Mouse (Mus musculus): ENCODE measurements around the gene Tspo2.

Gene Tspo2

DNA sequence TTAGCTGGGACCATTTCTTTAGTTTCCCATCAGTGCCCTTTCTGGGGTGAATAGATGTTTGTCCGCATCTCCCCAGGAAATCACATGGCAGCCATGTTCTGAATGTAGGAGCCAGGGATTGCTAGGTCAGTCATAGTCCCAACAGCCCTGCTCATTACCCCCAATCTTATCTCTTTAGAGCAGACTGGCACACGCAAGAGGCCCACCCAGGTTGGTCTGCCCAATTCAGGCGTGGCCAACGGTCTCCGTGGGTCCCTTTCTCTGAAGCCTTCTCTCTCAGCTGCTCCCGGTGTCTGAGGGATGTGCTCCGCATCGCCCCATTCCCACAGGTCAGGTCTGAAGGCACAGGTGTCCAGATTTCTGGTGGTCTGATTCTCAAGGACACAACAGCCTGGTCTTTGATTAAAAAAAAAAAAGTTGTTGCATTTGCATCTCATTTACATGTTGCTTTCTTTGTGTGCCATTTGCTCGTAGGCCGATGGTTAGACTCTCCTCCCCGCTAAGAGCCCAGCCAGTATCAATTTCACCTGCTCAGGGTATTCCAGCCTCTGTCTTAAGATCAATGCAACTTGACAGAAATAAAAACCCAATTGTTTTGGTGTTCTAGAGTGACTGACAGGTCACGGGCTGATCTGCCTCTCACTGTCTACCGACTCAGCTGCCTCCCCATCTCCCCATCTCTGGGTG lies 513 bp downstream of the Tspo2 start:
- in situ Hi-C loops (cut with MboI, MseI), result no loop called here

DNA sequence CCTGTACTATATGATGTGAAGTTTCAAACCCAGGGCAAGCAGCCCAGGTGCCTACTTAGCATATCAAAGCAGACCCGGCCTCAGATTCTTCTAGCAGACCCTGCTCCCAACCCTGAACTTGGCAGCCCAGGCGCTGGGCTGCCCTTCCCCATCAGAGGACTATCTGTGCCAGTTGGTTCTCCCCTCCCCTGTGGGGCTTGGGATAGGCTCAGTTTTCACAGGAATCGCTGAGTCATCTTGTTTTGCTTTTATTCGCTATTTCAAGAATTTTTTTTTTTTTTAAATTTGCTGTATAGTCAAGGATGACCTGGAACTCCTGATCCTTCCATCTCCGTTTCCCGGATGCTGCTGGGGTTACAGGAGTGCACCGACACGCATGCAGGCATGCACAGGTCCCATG lies 3.6 kb downstream of the Tspo2 start:
- in situ Hi-C loops (cut with MboI, MseI), result no loop called here

DNA sequence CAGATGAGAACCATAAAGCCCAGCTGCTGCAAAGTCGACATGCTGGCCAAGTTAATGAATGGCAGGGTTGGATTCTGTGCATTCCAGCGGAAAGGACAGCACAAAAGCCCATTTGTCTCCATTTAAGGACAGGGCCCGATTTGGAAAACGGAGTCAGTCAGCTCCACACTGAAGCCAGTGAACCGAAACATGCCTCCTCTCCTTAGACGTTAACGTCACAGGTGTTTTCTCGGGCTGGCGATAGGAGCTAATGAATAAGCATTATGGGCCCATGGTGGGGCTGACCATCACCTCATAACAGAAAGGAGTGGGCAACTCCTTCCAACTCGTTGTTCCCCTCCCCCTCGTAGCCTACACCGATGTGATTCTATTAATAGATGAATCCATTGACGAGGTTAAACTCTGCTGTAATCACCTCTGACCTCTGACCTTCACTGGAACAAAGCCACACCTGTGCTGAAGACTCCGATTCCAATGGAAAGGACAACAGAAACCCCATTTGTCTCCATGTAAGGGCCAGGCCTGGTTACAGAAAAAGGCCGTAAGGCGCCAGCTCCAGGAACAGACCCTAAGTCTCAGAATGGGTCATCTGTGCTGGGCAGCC lies 7.7 kb downstream of the Tspo2 start:
- in situ Hi-C loops (cut with MboI, MseI), result no loop called here

DNA sequence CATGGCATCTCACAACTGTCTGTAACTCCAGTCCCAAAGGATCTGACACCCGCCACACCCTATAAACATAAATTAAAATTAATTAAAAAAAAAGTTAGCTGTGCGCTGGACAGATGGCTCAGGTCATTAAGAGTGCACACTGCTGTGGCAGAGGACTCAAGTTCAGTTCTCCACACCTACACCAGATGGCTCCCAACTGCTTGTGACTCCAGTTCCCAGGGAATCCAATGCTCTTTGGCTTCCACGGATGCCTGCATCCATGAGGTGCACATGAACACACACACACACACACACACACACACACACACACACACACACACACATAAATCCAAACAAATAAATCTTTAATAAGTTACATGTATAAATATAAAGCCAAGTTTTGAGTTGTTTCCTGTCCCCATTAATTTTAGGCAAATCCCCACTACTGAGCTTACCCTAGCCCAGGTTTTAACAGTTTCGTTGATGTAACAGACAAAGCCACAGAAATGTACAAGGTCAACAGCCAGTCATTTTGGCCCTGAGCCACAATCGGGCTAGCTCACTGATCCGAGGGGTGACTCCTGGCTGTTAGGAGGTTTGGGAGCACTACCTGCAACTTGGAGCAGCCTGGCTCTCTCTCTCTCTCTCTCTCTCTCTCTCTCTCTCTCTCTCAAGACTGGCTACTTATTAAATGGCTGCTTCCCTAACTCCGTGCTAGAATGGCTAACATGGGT lies 8.4 kb downstream of the Tspo2 start:
- in situ Hi-C loops (cut with MboI, MseI), result no loop called here

DNA sequence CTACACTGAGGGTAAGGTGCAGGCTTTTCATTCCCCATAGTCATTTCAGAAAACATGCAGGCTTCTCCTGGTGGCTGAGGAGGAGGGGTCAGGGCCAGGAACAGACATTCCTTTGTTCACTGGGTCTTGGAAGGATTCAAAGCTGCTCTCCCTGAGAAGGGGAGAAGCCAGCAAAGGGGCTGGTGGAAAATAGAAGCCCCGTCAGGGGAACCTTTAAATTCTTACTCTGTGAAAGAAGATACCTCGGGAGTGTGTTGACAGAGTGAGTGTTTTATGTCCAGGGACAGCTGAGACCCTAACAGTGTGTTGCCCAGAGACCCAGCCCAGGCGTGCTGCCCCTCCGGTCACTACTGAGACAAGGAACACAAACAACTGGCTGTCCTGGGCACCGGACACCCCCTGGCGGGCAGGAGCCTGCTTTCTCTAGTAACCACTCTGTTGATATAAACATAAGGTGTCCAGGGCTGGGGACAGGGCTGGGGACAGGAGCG lies 13.9 kb downstream of the Tspo2 start:
- in situ Hi-C loops (cut with MboI, MseI), result no loop called here

DNA sequence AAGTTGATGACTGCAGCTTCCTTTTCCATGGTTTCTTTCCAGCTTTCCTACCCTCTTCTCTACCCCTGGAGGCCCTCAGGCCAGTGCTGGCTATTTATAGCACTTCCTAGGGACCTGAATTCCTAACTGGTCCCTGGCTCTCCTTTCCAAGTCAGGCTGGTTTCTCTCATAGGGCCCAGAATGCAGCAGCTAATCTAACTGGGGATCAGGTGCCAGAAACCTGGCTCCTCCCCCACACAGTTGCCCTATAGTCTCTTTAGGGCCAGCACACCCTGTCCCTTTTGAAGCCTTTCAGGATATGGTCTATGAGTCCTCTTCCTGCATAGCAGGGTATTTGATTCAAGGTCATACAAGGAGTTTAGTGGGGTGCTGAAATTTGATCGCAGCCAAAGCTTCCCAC lies 14.8 kb downstream of the Tspo2 start:
- in situ Hi-C loops (cut with MboI, MseI), result no loop called here

DNA sequence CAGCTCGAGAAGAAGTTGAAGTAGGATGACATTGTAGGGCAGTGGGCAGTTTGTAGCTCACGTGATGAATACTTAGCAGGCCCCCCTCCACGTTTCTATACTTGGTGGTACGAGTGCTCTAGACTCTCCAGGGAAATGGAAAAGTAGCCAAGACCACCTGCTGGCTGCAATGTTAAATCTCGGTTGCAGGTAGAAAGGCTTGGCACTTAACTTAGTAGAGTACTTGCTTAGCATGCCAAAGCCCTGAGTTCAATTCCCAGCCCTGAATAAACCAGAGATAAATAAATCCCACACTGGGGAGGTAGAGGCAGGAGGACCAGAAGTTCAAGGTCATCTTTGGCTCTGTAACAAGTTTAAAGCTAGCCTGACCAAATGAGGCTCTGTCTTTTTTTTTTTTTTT lies 16.8 kb downstream of the Tspo2 start:
- in situ Hi-C loops (cut with MboI, MseI), result no loop called here

DNA sequence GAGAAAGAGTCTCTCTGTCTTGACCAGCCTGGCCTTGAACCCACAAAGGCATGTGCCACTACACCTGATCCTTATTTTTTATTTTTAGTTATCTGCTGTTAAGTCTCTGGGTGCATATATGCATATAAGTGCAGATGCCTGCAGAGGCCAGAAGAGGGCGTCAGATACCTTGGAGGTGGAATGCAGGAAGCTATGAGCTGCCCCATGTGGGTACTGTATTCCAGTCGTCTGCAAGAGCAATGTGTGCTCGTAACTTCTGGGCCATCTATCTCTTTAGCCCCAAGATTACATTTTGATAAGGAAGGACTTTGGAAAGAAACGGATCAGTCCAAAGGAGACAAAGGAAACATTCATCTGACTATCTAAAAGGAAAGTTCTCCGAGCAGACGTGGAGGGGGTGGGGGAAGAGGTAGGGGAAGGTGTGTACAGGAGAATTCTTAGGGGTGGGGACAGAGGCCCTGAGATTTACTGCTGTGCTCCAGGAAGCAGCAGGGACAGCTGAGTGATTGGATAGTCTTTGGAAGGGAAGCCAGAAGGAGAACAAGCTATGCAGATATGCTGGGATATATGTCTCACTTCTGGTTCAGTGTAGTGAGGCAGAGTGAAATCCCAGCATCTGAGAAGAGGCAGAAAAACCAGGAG lies 17.5 kb downstream of the Tspo2 start:
- in situ Hi-C loops (cut with MboI, MseI), result no loop called here

DNA sequence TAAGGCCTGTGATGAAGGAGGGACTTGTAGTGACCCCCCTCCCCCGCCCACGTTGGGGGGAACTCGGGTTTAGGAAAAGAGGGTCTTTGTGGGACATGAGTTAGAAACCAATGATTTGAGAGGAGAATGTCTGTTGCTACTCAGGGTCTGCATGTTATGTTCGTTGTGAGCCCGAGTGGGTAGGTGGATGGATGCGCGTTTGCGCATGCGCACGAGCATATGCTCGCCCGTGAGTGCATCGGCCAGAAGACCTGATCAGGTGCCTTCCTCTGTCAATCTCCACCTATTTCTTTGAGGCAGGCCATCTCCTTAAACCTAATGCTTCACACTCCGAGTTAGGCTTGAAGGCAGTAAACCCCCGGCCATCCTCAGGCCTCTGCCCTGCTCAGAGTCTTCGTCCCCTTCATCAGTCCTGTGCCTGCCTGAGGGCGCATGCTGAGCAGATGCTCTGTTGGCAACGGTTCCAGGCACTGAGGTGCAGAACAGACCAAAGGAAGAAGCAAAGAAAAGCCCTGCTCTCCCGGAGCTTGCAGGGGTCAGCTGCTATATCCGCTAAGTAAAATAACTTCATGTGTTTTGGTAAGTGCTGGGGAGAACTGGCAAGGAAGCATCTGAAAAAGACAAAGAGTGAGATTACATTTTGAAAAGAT lies 18.2 kb downstream of the Tspo2 start:
- in situ Hi-C loops (cut with MboI, MseI), result no loop called here

DNA sequence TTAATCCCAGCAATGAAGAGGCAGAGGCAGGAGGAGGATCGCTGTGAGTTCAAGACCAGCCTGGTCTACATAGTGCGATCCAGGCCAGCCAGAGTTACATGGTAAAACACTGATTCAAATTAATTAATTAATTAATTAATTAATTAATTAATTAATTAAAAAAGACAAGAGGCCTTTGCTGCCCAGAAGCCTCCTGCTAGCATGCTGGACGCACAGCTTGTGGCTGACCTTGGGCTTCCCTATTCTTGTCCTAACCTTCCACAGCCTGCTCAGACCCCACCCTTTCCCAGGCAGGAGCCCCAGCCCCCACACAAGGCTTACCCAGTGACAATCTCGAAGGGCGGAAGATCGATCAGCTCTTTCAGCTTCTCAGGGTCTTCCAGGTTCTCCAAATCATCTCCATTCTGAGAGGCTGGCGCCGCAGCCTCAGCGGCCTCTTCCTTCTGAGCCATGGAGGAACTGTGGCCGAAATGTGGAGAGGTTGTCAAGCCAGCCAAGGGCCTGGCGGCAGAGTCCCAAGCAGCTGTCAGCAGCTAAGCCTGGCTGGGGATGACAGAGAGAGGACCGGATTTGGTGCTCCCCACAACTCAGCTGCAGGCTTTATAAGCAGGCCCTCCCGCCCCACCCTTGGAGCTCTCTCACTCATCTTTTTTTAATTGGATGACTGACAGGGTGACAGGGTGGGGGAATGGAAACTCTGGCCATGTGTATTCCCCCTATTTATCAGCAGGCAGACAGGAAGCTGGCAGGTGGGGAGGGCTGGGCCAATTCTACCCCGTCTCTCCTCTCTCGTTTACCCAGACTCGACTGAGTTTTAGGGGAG lies 19.0 kb downstream of the Tspo2 start, which contains the start of gene Apobec2:
TSS of gene Apobec2 (minus strand) at position 773 of the 823 bp plus-strand sequence.
- in situ Hi-C loops (cut with MboI, MseI), result no loop called here

DNA sequence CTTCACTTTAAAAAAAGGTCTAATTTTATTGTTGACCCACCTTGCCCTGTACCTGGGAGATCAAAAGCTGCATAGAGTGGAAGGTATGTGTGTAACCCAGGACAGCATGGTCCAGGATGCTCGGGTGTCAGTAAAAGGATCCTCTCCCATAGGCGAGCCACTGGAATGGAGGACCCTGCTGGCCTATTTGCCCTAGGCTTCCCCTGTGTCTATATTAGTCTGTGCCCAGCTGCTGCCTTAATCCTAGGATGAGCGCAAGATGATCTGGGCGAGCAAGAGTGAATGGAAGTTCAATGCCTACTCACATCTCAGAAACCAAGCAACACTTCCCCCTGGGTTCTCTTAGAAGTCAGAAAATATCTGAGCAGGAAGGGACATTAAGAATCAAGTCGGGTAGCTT lies 20.3 kb downstream of the Tspo2 start:
- in situ Hi-C loops (cut with MboI, MseI), result no loop called here

DNA sequence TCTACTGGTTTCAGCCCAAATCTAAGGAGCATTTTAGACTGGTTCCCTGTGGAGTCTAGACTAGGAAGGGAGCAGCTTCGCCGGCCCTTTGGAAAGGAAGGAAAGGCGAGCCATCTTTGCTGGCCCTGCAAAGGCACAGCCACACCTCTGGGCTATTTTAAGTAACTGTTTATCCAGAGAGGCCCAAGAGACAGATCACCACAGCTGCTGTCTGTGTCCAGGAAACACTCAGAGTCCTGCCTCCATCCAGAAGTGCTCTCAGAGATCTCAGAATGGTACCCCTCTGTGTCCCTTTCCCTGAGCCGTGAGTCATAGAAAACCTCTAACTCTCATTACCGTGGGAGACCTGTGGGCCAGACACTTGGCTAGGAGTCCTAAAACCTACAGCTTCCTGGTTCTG lies 20.9 kb downstream of the Tspo2 start:
- in situ Hi-C loops (cut with MboI, MseI), result no loop called here

DNA sequence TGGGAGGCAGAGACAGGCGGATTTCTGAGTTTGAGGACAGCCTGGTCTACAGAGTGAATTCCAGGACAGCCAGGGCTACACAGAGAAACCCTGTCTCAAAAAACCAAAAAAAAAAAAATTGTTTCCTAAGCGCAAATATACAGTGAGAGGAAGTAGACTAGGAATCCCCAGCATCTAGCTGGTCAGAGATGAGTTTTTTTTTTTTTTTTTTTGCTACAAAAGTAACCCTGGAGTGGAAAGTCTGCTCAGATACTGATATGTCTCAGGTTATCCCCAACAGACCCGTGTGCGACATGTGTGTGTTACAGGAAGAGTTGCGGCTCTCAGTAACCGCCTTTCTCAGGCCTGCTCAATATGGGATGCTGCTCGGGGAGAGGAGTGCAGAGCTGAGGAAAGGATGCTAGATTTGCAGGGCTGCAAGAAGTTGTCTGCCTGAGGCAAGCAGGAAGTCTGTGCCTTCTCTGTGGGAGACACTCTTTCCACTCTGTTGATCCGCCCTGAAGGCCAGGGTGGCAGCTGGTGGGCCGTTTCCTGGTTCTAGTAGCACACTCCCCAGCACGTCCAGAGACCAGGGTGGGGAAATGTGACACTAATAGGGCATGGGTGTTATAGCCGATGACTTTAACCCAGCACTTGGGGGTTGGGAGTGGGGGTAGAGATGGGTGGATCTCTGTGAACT lies 23.3 kb downstream of the Tspo2 start:
- in situ Hi-C loops (cut with MboI, MseI), result no loop called here

DNA sequence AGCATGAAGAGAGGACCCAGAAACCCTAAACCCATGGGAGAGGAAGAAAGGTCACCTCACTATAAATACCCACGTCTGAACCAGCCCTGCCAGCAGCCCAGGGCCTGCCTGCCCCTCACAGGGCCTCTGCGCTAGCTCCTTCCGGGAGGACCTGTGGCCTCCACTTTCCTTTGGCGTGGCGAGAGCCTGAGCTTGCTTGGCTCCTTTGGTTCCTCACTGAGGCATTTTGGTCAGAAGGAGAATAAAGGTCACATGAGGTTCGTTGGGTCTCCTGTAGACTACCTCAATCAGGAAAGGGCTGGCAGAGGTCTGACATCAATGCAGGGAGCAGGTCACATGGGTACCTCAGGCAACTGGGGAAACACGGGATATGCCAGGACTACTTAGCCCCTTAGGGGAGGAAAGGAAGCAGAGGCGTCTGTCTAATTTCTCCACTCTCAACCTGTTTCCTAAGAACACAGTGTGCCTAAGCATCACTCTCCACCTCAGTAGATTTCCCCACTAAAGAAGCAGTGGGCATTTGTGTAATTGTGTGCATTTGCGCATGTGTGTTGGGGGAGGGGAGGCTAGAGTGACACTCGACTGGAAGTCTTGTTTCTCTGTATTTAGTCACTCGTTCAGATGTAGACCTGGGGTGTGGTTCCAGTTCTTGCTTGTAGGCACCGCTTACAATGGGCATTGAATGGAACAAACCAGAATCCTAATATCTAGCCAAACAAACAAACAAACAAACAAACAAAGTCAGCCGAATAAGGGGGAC lies 24.2 kb downstream of the Tspo2 start:
- in situ Hi-C loops (cut with MboI, MseI), result no loop called here

DNA sequence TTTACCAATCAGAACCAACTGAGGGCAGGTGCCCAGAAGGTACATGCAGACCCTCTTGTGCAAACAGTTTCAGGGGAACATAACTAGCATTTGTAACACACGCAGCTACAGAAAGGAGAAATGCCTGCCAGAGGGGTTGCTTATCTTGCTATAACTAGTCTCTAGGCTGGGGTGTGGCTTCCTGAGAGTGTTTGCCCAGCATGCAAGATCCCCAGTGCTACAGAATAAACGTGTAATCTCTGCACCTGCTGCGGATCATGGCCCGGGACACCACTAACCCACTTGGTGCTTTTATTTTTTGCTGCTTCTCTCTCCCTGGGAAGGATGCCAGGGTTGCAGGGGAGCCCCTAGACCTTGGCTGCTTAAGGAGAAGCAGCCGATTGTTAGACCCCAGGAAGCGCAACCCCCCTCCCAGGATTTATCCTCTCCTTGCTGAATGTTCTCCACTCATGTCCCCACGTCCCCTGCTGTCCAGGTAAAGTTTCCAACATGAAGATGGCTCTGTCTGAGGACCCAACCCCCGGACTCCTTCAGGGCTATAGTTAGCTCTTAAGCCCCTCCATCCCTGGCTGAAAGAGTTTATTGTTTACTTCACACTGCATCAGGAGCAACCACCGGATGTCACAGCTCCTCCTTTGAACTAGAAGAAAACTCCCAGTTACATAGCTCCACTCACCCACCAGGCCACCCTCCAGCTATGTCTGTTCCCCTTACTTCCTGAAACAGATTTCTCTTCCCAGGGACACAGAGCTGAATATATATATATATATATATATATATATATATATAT lies 25.3 kb downstream of the Tspo2 start:
- in situ Hi-C loops (cut with MboI, MseI), result no loop called here

DNA sequence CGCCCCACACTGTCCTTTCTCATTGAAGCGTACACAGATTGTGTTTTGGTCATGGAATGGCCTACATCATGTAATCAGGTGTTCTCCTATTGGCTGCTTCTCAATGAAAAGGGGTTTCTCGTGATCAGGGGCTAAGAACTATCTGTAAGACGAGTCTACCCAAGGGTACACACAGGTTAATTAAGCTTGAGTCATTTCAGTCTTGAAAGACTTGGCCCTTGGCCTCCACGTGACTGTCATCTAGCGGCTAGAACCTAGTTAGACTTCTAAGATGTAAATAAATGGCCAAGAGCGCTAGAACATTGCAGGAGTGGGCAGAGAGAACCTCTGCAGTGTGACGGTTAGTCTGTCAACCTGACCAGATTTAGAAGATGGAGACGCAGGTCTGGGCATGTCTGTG lies 27.1 kb downstream of the Tspo2 start:
- in situ Hi-C loops (cut with MboI, MseI), result loop anchor here (25.0 kb wide), 1 partner anchor 1763 kb away; the partner anchor contains the start of gene Rftn1

DNA sequence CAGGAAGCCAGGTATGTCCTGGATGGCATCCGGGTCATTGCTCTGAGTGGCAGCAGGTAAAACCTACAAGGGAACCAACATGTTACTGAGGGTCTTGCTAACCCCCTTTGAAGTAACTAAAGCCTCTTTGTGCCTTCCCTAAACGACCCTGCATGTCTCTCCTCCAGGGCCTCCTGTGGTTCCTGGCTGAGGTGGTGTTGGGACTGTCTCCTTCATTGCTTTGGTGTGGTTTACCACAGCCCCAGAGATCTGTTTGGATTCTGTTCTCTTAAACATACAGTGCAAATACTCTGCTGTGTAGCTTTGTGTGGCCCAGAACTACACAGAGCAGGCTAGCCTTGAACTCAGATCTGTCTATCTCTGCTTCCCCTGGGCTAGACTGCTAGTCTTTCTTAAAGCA lies 31.8 kb downstream of the Tspo2 start:
- in situ Hi-C loops (cut with MboI, MseI), result loop anchor here (25.0 kb wide), 1 partner anchor 1768 kb away; the partner anchor contains the start of gene Rftn1

DNA sequence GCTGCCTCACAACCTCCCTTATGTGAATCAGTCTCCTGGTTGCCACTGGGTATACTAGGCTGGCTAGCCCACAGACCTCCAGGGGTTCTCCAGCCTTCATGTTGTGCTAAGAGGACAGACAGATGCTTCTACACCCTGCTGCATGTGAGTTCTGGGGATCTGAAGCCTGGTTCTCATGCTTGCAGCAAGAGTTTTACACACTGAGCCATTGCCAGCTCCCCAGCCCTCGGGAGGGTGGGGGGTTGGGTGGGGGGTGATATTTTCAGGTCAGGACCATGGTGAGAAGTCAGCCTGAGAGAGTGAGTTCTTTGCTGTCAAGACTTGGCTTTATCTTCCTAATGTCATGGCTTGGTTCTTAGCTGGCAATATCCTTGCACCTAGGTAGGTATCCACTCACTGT lies 32.5 kb downstream of the Tspo2 start:
- in situ Hi-C loops (cut with MboI, MseI), result loop anchor here (25.0 kb wide), 1 partner anchor 1769 kb away; the partner anchor contains the start of gene Rftn1
